Mouse (Mus musculus) stomach, postnatal 0 days (tissue): ENCODE data around the gene Mtus2.

ENCODE experiments used
- CTCF ChIP-seq: IDR thresholded peaks from 2 replicates; pipeline ENCODE4 v1.5.1; 2016; ENCODE audit warnings: antibody characterized with exemption, low read depth, mild to moderate bottlenecking, moderate library complexity
- EP300 ChIP-seq: optimal IDR thresholded peaks from 2 replicates; pipeline ENCODE3; 2016; ENCODE audit warnings: antibody characterized with exemption

DNA sequence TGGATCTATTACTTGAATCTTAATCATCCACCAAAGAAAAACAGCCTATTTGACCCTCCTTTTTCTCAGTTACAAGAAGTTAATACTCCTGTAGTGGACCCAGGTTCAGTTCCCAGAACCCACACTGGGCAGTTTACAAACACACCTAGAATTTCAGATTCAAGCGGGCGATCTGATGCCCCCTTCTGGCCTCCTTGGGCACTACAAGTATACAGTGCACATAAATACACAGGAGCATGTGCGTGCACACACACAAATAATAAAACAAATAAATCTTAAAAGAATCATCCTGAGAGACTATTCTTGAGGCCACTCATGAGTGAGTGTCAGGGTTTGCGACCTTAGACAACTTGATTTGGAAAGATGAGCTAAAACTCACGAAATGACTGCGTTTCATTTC, 150.2 kb downstream of the Mtus2 start:
- TF ChIP-seq CTCF: peak; percentile 39
- TF ChIP-seq EP300: no peak
